Mouse (Mus musculus): ENCODE results near the gene A130010J15Rik. TPM values are rescaled to one million over a fixed set of nuclear protein-coding genes. Genes with fewer than 3 reads are reported as not detected.
A peak's percentile ranks its signal among the peaks of the same experiment; 100 is the strongest.

Gene A130010J15Rik
- total and polyA plus RNA-seq, 2 experiments from 2014 or later, result 11.3 to 17.7 TPM

- no peak overlapping the region for H3K27ac ChIP-seq (ENCODE audit: low read depth)
- WGBS, result 84% methylated on average over 3 of the region's 3 CpGs
- H3K4me2 ChIP-seq (ENCODE audit: low read depth, low read length), result no peak overlapping the region
- H3K9me3 ChIP-seq (replicated peaks; ENCODE audit: control insufficient read depth, low read length), result no peaks in the 10 kb centered on the region
- H3K36me3 ChIP-seq (replicated peaks; ENCODE audit: control insufficient read depth, insufficient read depth, low read length), result no peaks in the 10 kb centered on the region
- TF ChIP-seq EP300 (IDR thresholded peaks at IDR 0.05; ENCODE audit: low read depth), result no peak
- no peak for TF ChIP-seq CTCF (IDR thresholded peaks at IDR 0.05; ENCODE audit: low read depth)
- H3K4me1 ChIP-seq (ENCODE audit: control insufficient read depth, insufficient read depth), result no peaks in the 10 kb centered on the region
- H3K9ac ChIP-seq (replicated peaks; ENCODE audit: low read depth, low read length), result no peak overlapping the region
- H3K27me3 ChIP-seq (ENCODE audit: control insufficient read depth, insufficient read depth, low read length), result no peaks in the 10 kb centered on the region
- DNase-seq (ENCODE audit: low spot score) (no peak), ATAC-seq (ENCODE audit: insufficient read depth, low read depth) (no peak)
- no peak overlapping the region for H3K4me3 ChIP-seq (ENCODE audit: low read depth, low read length)
These were observed 13.3 kb downstream of the A130010J15Rik start for GRCm38 (mm10) chr1:193181104-193181503.

GRCm38 (mm10) chr1:193188257-193188656 is 20.4 kb downstream of the A130010J15Rik start:
- no peak overlapping the region for H3K9ac ChIP-seq (replicated peaks; ENCODE audit: low read depth, low read length)
- H3K27ac ChIP-seq (ENCODE audit: low read depth), result peak overlapping the region; percentile 89; the same call in 1 of the 2 replicates
- H3K27me3 ChIP-seq (ENCODE audit: control insufficient read depth, insufficient read depth, low read length), result no peaks in the 10 kb centered on the region
- 67% methylated on average over 6 of the region's 6 CpGs for WGBS
- TF ChIP-seq EP300 (IDR thresholded peaks at IDR 0.05; ENCODE audit: low read depth) (no peak), CTCF (IDR thresholded peaks at IDR 0.05; ENCODE audit: low read depth) (no peak)
- peaks cover 34% of the 10 kb centered on the region for H3K4me1 ChIP-seq (ENCODE audit: control insufficient read depth, insufficient read depth)
- ATAC-seq (ENCODE audit: insufficient read depth, low read depth), result no peak
- H3K4me2 ChIP-seq (ENCODE audit: low read depth, low read length), result no peak overlapping the region
- no peak for DNase-seq (ENCODE audit: low spot score)
- H3K36me3 ChIP-seq (replicated peaks; ENCODE audit: control insufficient read depth, insufficient read depth, low read length), result no peaks in the 10 kb centered on the region
- H3K9me3 ChIP-seq (replicated peaks; ENCODE audit: control insufficient read depth, low read length), result no peaks in the 10 kb centered on the region
- H3K4me3 ChIP-seq (ENCODE audit: low read depth, low read length), result no peak overlapping the region

DNA sequence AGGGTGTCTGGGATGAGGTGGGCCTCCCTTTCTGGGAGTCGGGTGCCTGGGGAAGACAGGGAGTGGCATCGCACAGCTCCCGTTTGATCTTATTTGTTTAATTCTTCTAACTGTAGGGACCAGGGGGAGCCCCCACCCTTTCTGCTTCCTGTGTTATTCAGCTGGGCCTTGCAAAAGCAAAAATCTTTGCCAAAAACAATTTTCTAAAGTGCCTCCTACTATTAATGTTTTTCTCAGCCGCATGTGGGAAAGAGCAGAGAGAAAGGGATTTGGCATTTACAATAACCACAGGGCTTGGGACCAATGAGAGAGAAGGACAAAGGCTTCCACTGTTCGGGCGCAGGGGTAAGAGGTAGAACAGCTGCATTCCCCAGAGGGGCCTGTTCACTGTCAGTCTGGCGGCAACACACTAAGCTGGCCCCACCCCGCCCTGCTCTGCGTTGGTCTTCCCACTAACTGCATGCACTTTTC is 21.3 kb downstream of the A130010J15Rik start:
- TF ChIP-seq CTCF (IDR thresholded peaks at IDR 0.05; ENCODE audit: low read depth), result no peak
- 0 out of 2 replicates have a peak, but pooled peaks have one; percentile 44 for TF ChIP-seq EP300 (IDR thresholded peaks at IDR 0.05; ENCODE audit: low read depth)
- no peak overlapping the region for H3K4me2 ChIP-seq (ENCODE audit: low read depth, low read length)
- no peak overlapping the region for H3K4me3 ChIP-seq (ENCODE audit: low read depth, low read length)
- ATAC-seq (ENCODE audit: insufficient read depth, low read depth) (peak; percentile 95), DNase-seq (ENCODE audit: low spot score) (peak; percentile 92)
- H3K27ac ChIP-seq (ENCODE audit: low read depth), result peak overlapping the region; percentile 89
- no peaks in the 10 kb centered on the region for H3K27me3 ChIP-seq (ENCODE audit: control insufficient read depth, insufficient read depth, low read length)
- H3K9ac ChIP-seq (replicated peaks; ENCODE audit: low read depth, low read length), result no peak overlapping the region
- no peaks in the 10 kb centered on the region for H3K36me3 ChIP-seq (replicated peaks; ENCODE audit: control insufficient read depth, insufficient read depth, low read length)
- no peaks in the 10 kb centered on the region for H3K9me3 ChIP-seq (replicated peaks; ENCODE audit: control insufficient read depth, low read length)
- WGBS, result 12% methylated on average over 9 of the region's 9 CpGs
- peaks cover 34% of the 10 kb centered on the region for H3K4me1 ChIP-seq (ENCODE audit: control insufficient read depth, insufficient read depth)

- Histone ChIP-seq H3K9ac (replicated peaks; ENCODE audit: low read depth, low read length) (no peak overlapping the region), H3K4me3 (ENCODE audit: low read depth, low read length) (no peak overlapping the region), H3K36me3 (replicated peaks; ENCODE audit: control insufficient read depth, insufficient read depth, low read length) (no peaks in the 10 kb centered on the region), H3K4me1 (ENCODE audit: control insufficient read depth, insufficient read depth) (peaks cover 34% of the 10 kb centered on the region), H3K27me3 (ENCODE audit: control insufficient read depth, insufficient read depth, low read length) (no peaks in the 10 kb centered on the region), H3K4me2 (ENCODE audit: low read depth, low read length) (no peak overlapping the region), H3K27ac (ENCODE audit: low read depth) (peak overlapping the region; percentile 89), H3K9me3 (replicated peaks; ENCODE audit: control insufficient read depth, low read length) (no peaks in the 10 kb centered on the region)
- no peak for TF ChIP-seq CTCF (IDR thresholded peaks at IDR 0.05; ENCODE audit: low read depth)
- TF ChIP-seq EP300 (IDR thresholded peaks at IDR 0.05; ENCODE audit: low read depth), result no peak
- ATAC-seq (ENCODE audit: insufficient read depth, low read depth) (peak; percentile 24; the same call in 1 of the 2 replicates), DNase-seq (ENCODE audit: low spot score) (no peak)
- 21% methylated on average over 3 of the region's 3 CpGs for WGBS
These were observed 21.9 kb downstream of the A130010J15Rik start for GRCm38 (mm10) chr1:193189771-193190170.

- H3K9me3 ChIP-seq (replicated peaks; ENCODE audit: control insufficient read depth, low read length), result no peaks in the 10 kb centered on the region
- H3K27me3 ChIP-seq (ENCODE audit: control insufficient read depth, insufficient read depth, low read length), result no peaks in the 10 kb centered on the region
- H3K36me3 ChIP-seq (replicated peaks; ENCODE audit: control insufficient read depth, insufficient read depth, low read length), result no peaks in the 10 kb centered on the region
- no peak for TF ChIP-seq EP300 (IDR thresholded peaks at IDR 0.05; ENCODE audit: low read depth)
- no peak for TF ChIP-seq CTCF (IDR thresholded peaks at IDR 0.05; ENCODE audit: low read depth)
- no peak overlapping the region for H3K9ac ChIP-seq (replicated peaks; ENCODE audit: low read depth, low read length)
- peak overlapping the region; percentile 76 for H3K27ac ChIP-seq (ENCODE audit: low read depth)
- WGBS, result 50% methylated on average over 7 of the region's 7 CpGs
- ATAC-seq (ENCODE audit: insufficient read depth, low read depth) (peak; percentile 42), DNase-seq (ENCODE audit: low spot score) (peak; percentile 55)
- no peak overlapping the region for H3K4me3 ChIP-seq (ENCODE audit: low read depth, low read length)
- peaks cover 34% of the 10 kb centered on the region for H3K4me1 ChIP-seq (ENCODE audit: control insufficient read depth, insufficient read depth)
- H3K4me2 ChIP-seq (ENCODE audit: low read depth, low read length), result no peak overlapping the region
These were observed 23.9 kb downstream of the A130010J15Rik start for GRCm38 (mm10) chr1:193191675-193192283.
